Mouse (Mus musculus): ENCODE results near the gene Sec24b.

Gene Sec24b

GRCm38 (mm10) chr3:130055416-130056385 is 5.7 kb downstream of the Sec24b start:
- no peak for DNase-seq (ENCODE audit: low spot score in 2 of 2)

GRCm38 (mm10) chr3:130054587-130054986 is 6.8 kb downstream of the Sec24b start:
- no peak for DNase-seq (ENCODE audit: low spot score in 2 of 2)

DNA sequence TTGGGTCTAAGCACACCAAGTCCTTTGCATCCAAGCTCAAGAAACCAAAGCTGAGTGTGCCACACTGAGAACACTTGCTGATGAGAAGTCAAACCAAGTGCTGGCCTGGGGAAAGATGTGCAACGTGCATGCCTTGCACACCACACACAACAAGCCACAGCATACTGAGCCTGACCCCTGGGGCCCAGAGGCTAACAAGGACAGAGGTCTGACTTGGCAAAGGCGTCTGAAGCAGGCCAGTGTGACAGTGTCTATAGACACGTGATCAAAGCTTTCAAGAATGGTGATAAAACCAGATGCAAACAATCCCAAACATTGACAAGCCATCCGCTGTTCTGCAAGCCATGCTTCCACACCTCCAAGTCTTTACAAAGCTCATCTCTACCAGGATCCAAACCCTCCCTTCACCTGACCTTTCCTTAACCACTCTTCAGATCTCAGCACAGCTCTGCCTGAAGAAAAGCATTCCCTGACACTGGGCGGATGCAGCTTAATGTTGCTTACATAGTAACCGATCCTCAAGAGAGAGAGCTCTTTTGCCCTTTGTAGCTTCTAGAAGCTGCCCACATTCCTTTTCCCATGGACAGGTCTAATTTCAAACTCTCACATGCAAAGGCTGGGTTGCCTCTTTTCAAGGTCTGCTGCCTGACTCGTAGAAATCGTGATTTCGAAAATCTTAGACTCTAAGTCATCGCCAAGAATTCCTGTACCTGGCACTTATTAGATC is 7.8 kb downstream of the Sec24b start:
- no peak for DNase-seq (ENCODE audit: low spot score in 2 of 2)

DNA sequence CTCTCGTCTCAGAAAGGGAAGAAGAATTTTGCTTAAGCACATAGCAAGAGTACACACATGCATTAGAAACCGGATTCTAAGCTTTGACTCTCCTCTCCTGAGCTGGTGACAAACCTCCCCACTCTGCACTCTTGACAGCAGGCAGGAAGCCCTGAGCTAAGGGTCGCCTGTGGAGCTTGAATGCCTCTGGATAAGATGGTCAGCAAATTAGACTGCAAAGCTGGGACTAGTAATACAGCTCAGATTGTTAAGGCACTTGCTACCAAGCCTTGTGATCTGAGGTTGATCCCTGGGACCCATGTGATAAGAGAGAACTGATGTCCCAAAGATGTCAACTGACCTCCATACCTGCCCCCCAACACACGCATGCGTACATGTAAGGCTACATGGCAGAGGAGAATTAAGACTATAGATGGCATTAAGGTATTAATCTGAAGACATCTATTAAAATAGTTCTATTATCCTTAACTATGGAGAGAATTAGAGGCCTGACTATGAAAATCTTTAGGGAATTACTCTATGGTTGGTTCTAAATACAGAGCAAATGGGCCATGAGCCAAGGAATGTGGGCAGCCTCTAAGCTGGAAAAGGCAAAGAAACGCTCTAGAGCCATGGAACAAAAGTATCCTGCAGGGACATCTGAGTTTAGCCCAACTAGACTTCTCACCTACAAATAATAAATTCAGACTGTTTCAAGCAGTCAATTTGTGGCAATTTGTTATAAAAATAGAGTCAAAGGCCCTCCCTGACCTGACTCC is 8.6 kb downstream of the Sec24b start:
- no peak for DNase-seq (ENCODE audit: low spot score in 2 of 2)

GRCm38 (mm10) chr3:130052116-130052515 is 9.2 kb downstream of the Sec24b start:
- DNase-seq (ENCODE audit: low spot score in 2 of 2): no peak

- no peak for DNase-seq (ENCODE audit: low spot score in 2 of 2)
Observed at GRCm38 (mm10) chr3:130040711-130041110, 20.6 kb downstream of the Sec24b start.

GRCm38 (mm10) chr3:130040017-130040416 is 21.3 kb downstream of the Sec24b start:
- DNase-seq (ENCODE audit: low spot score in 2 of 2): no peak

GRCm38 (mm10) chr3:130028741-130029140 is 32.6 kb downstream of the Sec24b start:
- DNase-seq (ENCODE audit: low spot score in 2 of 2): no peak

GRCm38 (mm10) chr3:130026181-130026580 is 35.2 kb downstream of the Sec24b start:
- DNase-seq (ENCODE audit: low spot score in 2 of 2): no peak

DNA sequence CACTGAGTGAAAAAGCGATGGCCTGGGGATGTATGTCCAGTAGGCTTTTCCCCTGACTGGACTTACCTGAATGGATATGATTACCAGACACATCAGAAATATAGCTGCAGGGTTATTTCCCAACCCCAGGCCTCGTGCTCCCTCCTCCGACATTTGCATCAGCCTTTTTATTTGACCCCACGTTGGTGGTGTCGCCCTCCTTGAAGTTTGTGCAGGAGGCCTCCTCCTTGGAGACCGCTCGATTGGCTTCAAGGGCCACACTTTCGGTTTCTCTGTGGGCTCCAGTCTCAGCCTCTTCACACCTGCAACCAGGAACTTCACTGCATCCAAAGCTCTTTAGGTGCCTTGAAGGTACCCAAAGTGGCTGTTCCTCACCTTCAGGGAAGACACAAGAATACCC is 35.8 kb downstream of the Sec24b start:
- no peak for DNase-seq (ENCODE audit: low spot score in 2 of 2)

GRCm38 (mm10) chr3:130012943-130013342 is 48.4 kb downstream of the Sec24b start:
- no peak for DNase-seq (ENCODE audit: low spot score in 2 of 2)

- DNase-seq (ENCODE audit: low spot score in 2 of 2): no peak
Observed at GRCm38 (mm10) chr3:130011236-130011635, 50.1 kb downstream of the Sec24b start.

GRCm38 (mm10) chr3:130006141-130006540 is 55.2 kb downstream of the Sec24b start:
- no peak for DNase-seq (ENCODE audit: low spot score in 2 of 2)

DNA sequence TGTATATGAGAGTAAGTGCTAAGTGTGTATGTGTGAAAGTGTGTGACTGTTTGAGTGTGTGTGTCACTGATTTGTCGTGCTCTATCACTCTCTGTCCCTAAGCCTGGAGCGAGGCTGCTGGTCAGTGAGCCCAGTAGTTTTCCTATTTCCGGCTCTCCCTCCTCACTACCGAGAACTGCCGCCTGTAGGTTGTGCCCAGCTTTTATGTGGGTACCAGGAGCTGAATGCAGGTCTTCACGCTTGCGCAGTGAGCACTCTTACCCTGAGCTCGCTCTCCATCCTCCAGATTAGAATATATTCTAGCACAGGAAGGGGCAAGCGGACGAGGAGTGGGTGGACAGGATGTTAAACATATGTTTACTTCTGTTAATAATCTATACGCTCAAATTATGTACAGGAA is 60.4 kb downstream of the Sec24b start:
- DNase-seq (ENCODE audit: low spot score in 2 of 2): no peak

GRCm38 (mm10) chr3:129998526-129998925 is 62.8 kb downstream of the Sec24b start:
- DNase-seq (ENCODE audit: low spot score in 2 of 2): no peak

- no peak for DNase-seq (ENCODE audit: low spot score in 2 of 2)
Observed at GRCm38 (mm10) chr3:129998001-129998400, 63.4 kb downstream of the Sec24b start.

GRCm38 (mm10) chr3:129997324-129997723 is 64.0 kb downstream of the Sec24b start:
- no peak for DNase-seq (ENCODE audit: low spot score in 2 of 2)

DNA sequence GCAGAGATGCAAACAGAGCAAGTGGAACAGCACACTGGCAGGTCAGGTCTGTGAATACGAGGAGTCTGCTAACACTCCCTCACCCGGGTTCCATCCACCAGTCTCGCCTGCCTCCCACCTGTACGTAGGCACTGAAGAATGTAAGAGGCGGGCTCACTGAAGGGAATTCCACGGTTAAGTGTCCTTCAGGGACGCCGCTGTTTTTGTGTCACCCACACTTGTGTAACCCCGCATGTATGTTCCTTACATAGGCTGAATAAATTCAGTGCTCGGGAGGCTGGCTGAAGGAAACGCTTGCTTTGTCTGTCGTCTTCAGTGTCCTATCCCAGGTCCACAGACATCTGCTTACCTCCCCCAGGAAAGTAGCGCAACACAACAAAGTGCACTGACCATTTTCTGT is 74.1 kb downstream of the Sec24b start:
- no peak for DNase-seq (ENCODE audit: low spot score in 2 of 2)

GRCm38 (mm10) chr3:129985335-129985734 is 76.0 kb downstream of the Sec24b start:
- no peak for DNase-seq (ENCODE audit: low spot score in 2 of 2)

DNA sequence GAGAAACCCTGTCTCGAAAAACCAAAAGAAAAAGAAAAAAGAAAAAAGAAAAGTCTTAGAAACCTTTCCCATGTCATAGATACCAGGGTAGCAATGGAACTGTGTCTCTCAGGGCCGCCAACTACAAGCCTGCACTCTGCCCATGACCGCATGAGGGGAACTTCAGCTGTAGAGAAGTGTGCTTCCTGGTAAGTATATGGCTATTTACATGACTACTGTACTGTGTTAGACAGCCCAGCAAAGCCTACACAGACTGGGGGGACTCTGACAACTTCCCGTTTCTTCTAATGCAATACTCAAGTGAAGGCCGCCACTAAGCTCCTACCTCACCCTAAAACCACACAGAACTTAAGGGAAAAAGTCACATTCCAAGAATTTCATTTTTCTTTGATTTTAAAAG is 76.6 kb downstream of the Sec24b start:
- peak in 1 of 2 experiments; percentile 4 for DNase-seq (ENCODE audit: low spot score in 2 of 2)

GRCm38 (mm10) chr3:129982271-129982670 is 79.1 kb downstream of the Sec24b start:
- DNase-seq (ENCODE audit: low spot score in 2 of 2): no peak

- DNase-seq (ENCODE audit: low spot score in 2 of 2): no peak
Observed at GRCm38 (mm10) chr3:129981756-129982155, 79.6 kb downstream of the Sec24b start.

All from spleen, postnatal 36 days (tissue).